Mouse (Mus musculus) right cerebral cortex, adult 18-20 months (tissue): ENCODE measurements at regions not wholly inside any gene's neighbourhood (a gene's known extent, or its start where the extent isn't known, plus 50 kb on each side); places are given as distances from the start of the nearest gene placed in this dataset.

ENCODE experiments used
- DNase-seq: peaks from one replicate; pipeline ENCODE4 v3.0.0; 2022; ENCODE audit warnings: mixed read lengths

- DNase-seq, result no peak
Measured at GRCm38 (mm10) chr1:63918200-63918599, 149.1 kb upstream of the 4933402D24Rik start.

- DNase-seq, result no peak
Measured at GRCm38 (mm10) chr1:63916907-63917650, 148.0 kb upstream of the 4933402D24Rik start.

DNA sequence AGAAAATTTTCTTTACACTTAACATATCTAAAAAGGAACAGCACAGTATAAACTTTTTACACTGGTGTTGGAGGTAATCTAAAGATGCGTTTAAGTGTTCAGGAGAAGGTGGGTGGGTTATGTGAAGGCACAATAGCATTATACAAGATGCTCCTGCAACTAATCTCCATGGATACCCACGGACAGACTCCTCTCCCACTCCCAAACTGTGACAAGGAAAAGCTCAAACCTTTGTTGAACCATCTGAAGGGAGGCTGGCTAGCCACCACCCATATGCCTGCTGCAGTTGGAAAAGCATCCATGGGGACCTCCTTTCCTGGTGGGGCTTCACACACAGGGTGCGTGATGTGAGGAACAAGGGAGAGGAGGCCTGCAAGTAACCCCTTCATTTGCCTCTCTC lies 141.7 kb upstream of the 4933402D24Rik start:
- DNase-seq, result no peak

GRCm38 (mm10) chr1:63909191-63909590 lies 140.1 kb upstream of the 4933402D24Rik start:
- DNase-seq, result peak; percentile 39

DNA sequence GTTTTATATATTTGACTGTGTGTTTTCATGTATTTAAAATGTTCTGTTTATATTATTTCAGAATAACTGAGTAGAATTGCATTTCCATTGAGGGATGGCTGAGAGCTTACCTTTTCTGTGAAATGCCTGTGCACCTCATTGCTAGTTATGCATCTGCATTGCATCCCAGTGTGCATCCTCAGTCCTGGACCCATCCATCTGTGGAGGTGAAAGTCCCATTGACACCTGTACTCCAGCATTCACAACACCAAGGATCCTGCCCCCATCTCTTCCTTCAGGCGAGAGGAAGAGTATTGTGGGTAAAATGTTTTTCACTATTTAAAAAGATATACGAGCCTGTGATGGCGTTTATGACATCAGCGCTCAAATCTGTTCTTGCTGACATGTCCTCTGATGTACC lies 134.6 kb upstream of the 4933402D24Rik start:
- no peak for DNase-seq

- no peak for DNase-seq
Measured at GRCm38 (mm10) chr1:63903201-63903600, 134.1 kb upstream of the 4933402D24Rik start.

DNA sequence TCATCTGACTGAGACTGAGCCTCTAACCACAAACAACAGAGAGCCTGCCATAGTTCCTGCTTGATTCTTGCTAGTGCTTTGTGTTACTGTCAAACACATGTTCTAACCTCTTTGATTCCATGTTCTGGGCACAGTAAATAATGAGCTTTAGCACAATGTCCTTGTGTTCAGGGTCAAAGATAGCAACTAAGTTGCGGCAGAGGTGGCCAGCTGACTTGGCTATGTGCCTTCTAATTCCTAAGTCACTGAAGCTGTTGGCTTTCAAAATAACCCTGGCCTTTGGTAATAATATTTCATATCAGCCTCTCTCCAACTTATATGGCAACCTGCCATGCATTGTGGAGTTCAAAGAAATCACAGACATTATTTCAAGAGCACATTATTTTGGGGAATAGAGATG lies 133.3 kb upstream of the 4933402D24Rik start:
- no peak for DNase-seq

- no peak for DNase-seq
Measured at GRCm38 (mm10) chr1:63899631-63900577, 130.8 kb upstream of the 4933402D24Rik start.

- peak; percentile 62 for DNase-seq
Measured at GRCm38 (mm10) chr1:63898766-63899165, 129.7 kb upstream of the 4933402D24Rik start.

DNA sequence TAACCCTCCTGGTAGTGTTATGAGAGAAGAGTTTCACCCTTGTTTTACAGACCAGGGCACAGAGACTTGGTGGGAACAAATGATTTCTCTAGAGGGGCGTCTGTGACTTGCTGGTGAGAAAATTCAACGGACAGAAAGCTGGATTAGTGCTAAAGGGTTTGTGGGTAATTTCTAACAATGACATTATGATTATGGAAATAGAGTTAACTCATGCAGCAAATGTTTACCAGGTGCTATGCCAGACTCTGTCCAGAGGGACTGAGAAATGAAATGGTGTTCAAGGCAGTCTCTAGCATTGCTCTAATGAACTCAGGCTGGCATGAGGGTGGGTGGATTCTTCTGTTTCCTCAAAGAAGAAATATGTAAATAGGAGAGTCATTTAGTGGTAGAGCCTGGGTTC lies 128.5 kb upstream of the 4933402D24Rik start:
- no peak for DNase-seq

- DNase-seq, result no peak
Measured at GRCm38 (mm10) chr1:63879570-63879969, 110.5 kb upstream of the 4933402D24Rik start.

DNA sequence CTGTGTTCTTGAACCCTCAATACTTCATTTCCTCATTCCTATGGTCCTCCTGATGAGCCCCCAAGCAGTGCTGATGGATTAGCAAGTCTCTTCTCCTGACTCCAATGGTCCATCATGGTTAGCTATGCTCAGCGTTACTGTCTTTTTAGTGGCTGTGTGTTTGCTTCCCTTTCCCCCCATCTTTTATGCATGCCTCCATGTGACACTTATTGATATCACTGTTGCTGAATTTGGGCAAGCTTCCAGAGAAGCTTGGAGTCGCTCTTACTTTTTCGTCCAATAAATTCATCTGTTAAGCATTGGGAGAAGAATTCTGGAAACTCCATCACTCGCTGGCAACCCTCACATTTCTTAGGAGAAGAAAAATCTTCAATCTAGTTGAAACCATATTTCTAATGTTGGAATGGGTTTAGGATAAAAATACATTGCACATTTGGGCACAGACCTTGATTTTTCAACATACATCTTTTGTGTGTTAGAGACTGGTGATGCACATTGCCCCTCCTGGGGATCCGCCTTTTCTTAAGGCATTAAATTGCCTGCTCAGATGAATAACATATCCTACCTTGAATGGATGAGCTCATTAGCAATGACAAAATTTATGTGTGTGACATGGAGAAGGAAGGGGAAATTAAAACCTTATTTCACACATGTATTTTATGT lies 107.7 kb upstream of the 4933402D24Rik start:
- DNase-seq, result no peak

- DNase-seq, result no peak
Measured at GRCm38 (mm10) chr1:63875297-63875962, 106.4 kb upstream of the 4933402D24Rik start.

DNA sequence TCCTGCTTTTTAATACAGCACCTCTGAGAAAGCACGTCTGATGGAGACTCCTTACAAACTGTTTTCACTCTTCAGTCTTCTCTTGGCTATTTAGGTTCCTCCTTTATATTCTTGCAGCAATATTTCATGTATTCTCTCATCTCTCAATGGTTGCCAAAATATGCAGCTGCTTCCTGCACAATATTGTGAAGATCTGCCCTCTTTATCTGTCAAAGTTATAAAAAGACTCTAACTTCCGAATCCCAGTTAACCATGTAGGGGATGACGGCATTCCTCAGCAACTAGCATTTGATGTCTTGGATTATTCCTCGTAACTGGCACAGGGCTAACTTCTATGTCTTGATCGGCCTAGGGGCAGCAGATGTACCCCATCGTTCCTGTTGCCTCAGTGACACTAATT lies 102.8 kb upstream of the 4933402D24Rik start:
- DNase-seq, result no peak

DNA sequence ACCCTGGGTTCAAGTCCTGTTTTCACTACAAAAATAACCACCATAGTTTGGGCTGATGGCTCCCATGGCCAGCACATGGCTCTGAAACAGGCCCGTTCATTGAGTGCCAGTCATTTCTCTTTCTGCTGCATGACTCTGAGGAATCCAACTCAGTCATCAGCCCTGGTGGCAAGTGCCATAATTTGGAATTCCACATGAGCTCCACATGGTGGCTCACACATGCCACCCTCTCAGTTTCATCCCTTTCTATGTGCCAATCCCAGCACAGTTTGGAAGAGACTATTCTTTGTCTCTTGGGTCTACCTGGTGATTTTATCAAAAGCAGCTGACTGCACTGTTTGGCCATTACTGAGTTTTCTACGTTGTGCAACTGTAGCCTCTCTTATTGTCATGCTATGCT lies 100.3 kb upstream of the 4933402D24Rik start:
- DNase-seq, result no peak

GRCm38 (mm10) chr1:63857933-63858649 lies 89.0 kb upstream of the 4933402D24Rik start:
- DNase-seq, result no peak

DNA sequence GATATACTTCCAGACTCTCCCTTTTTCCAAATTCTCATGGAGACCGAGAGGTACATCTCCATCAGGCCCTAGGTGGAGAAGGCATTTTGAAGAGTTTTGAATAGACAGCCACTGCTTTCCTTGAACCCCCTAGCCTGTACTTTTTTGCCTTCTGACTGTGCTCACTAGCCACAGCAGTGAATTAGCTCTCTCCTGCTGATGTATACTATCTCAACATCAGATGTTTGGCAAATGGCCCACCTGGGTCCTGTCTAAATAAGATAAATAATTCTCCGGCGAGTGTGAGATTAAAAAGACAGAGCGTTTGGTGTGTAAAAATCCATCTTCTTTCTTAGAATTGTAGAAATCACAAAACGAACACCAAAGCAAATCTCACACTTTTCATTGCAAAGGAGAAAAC lies 88.4 kb upstream of the 4933402D24Rik start:
- no peak for DNase-seq

DNA sequence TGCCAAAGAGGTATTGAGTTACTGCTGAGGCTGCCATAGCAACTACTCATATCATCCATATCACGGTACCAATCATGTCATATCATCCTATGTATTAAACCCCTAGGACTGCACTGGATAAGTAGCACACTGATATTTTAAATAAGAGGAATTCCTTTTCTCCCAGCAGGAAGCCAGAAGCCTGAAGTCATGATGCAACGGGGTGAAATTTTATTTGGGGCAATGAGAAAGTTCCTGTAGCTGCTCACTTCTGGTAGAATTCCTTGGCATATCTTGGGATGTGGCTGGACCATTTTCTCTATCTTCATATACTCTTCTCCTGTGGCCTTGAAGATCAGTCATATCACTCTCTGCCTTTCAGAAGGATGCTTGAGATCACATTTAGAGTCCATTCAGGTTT lies 87.3 kb upstream of the 4933402D24Rik start:
- no peak for DNase-seq

DNA sequence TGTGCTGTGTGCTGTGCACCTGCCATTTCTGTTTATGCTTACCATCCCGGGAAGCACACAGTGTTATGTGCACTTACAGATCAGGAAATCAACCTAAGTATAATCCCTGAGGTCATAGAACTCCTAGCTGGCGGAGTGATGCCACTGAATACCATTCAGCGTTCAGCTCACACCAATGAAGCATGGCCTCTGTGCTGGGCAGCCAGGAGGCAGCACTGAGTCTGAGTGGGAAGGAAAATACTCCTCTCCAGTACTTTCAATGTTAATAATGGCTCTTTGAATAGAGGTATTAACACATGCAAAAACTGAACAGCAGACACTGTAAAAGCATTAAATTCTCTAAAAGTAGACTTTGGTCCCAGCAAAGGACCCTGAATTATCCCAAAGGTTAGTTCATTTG lies 85.7 kb upstream of the 4933402D24Rik start:
- DNase-seq, result no peak

DNA sequence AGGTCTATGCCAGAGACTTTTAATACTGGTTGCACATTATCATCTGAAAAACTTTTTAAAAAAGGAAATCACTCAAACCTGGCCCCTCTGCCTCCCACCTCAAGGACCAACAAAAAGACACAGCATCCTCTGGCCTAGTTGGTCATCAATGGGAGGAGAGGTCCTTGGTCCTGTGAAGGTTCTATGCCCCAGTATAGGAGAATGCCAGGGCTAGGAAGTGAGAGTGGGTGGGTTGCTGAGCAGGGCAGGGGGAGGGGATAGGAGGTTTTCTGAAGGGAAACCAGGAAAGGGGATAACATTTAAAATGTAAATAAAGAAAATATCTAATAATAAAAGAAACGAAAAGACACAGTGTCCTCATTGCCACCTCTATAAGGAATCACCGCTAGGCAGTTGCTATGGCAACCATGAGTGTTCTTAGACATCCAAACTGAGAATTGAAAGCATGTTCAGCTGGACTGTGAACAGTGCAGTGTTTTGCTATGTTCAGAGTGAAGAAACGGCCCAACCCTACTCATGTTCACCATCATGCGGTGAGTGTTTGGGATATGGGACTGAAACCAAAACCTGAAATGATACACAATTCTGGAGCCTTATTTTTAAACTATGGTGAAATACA lies 82.5 kb upstream of the 4933402D24Rik start:
- DNase-seq, result peak; percentile 26

DNA sequence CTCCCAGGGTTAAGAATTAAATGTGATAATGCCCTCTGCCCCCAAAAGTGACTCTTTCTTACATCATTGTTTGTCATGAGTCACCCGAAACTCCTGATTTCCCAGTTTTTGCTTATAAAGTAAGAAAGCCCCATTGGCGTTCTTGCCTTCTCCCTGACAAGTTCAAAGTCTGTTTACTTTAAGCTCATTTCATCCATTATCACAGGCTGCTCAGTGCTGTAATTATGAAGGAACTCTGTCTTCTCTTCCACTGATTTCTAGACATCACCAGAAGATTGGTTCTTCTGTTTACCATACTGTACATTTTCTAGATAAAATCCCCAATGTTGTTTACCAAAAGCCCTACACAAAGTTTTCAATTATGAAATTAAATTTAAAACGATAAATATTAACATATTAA lies 81.2 kb upstream of the 4933402D24Rik start:
- no peak for DNase-seq
